8 mouse cellular contexts compared by ENCODE assay signal in genomic region chrX:133689576-133690250, GRCm38 (mm10). TPM values are rescaled to one million over a fixed set of nuclear protein-coding genes. Genes with fewer than 3 reads are reported as not detected.
DNase-seq lines count a peak whose midpoint lies in the region; ATAC-seq and TF ChIP-seq lines count a peak whose summit lies in the region.

No protein-coding gene starts in this region.

- peak overlapping the region; percentile 56 for H3K27ac ChIP-seq in cortical plate, adult 2 months (ENCODE audit: insufficient read depth, low read length)
- no peak overlapping the region for H3K27ac ChIP-seq in intestine, postnatal 0 days (ENCODE audit: low read depth, low read length)
- H3K27ac ChIP-seq in neural tube, embryonic 14.5 days (ENCODE audit: low read depth, low read length), result peak overlapping the region; percentile 55; the same call in 1 of the 2 replicates

- no peaks in the 10 kb centered on the region; the same call in 1 of the 2 replicates for H3K4me1 ChIP-seq in cortical plate, adult 2 months (ENCODE audit: control insufficient read depth, insufficient read depth, low read length)
- H3K4me1 ChIP-seq in intestine, postnatal 0 days (replicated peaks; ENCODE audit: control insufficient read depth, insufficient read depth, low read length), result no peaks in the 10 kb centered on the region
- H3K4me1 ChIP-seq in neural tube, embryonic 14.5 days (ENCODE audit: control insufficient read depth, insufficient read depth, low read length), result no peaks in the 10 kb centered on the region

- peak overlapping the region; percentile 57 for H3K4me3 ChIP-seq in cortical plate, adult 2 months (ENCODE audit: insufficient read depth, low read length)
- H3K4me3 ChIP-seq in intestine, postnatal 0 days (ENCODE audit: low read depth, low read length), result peak overlapping the region; percentile 48
- H3K4me3 ChIP-seq in neural tube, embryonic 14.5 days (ENCODE audit: low read depth, low read length), result peak overlapping the region; percentile 52

- no peak for ATAC-seq in intestine, postnatal 0 days
- ATAC-seq in neural tube, embryonic 14.5 days (ENCODE audit: low read depth), result peak; percentile 4; the same call in 1 of the 2 replicates
- ATAC-seq in erythroblast, adult 5-6 weeks (replicated peaks; ENCODE audit: low FRiP score, poor library complexity, severe bottlenecking), result no peak

- no peak overlapping the region for H3K9ac ChIP-seq in intestine, postnatal 0 days (ENCODE audit: low read depth, low read length)
- H3K9ac ChIP-seq in neural tube, embryonic 14.5 days (replicated peaks; ENCODE audit: low read depth, low read length), result peak overlapping the region; percentile 44; the same call in 1 of the 2 replicates

- H3K36me3 ChIP-seq in intestine, postnatal 0 days (ENCODE audit: control insufficient read depth, insufficient read depth), result no peaks in the 10 kb centered on the region
- no peaks in the 10 kb centered on the region for H3K36me3 ChIP-seq in neural tube, embryonic 14.5 days (ENCODE audit: control insufficient read depth, insufficient read depth, low read length)

- peak; percentile 27 to 45 for DNase-seq in layer of hippocampus, postnatal 10 days (ENCODE audit: low spot score in 2 of 2)
- no peak for DNase-seq in layer of hippocampus, adult 9-11 months
- DNase-seq in gastrocnemius, postnatal 10 days, result peak; percentile 37
- no peak for DNase-seq in thymus, postnatal 25 days

- TF ChIP-seq POLR2A in cortical plate, adult 2 months (IDR thresholded peaks at IDR 0.05; ENCODE audit: extremely low read depth, insufficient read depth, low read length), result no peak

- H3K4me2 ChIP-seq in intestine, postnatal 0 days (replicated peaks; ENCODE audit: low read depth), result peak overlapping the region; percentile 76
- peak overlapping the region; percentile 73 for H3K4me2 ChIP-seq in neural tube, embryonic 14.5 days (ENCODE audit: low read depth, low read length)

- 22% methylated on average over 35 of the region's 35 CpGs for WGBS in intestine, postnatal 0 days
- 15% methylated on average over 35 of the region's 35 CpGs for WGBS in neural tube, embryonic 14.5 days

- no peaks in the 10 kb centered on the region for H3K9me3 ChIP-seq in intestine, postnatal 0 days (ENCODE audit: control insufficient read depth)
- H3K9me3 ChIP-seq in neural tube, embryonic 14.5 days (ENCODE audit: control insufficient read depth, low read length), result no peaks in the 10 kb centered on the region

- no peak for TF ChIP-seq CTCF in cortical plate, adult 2 months (IDR thresholded peaks at IDR 0.05; ENCODE audit: extremely low read depth, insufficient read depth, low read length)
- no peak for TF ChIP-seq CTCF in intestine, postnatal 0 days (IDR thresholded peaks at IDR 0.05; ENCODE audit: low read depth)

- H3K27me3 ChIP-seq in intestine, postnatal 0 days (replicated peaks; ENCODE audit: control insufficient read depth, insufficient read depth, low read length), result peaks cover 28% of the 10 kb centered on the region
- no peaks in the 10 kb centered on the region; the same call in 1 of the 2 replicates for H3K27me3 ChIP-seq in neural tube, embryonic 14.5 days (ENCODE audit: control insufficient read depth, insufficient read depth, low read length)

RNA-seq across cellular contexts. Expression of gene Pcdh19, which starts 0.9 kb away (rescaled TPM):
- 10 to 100 TPM; 71.3 to 87.9 TPM for total RNA-seq in layer of hippocampus, postnatal 10 days (2021)
- polyA plus RNA-seq in cortical plate, adult 2 months (2012; rRNA removed), result 10.9 and 11.4 TPM in 2 replicates
- 10 to 100 TPM in 1 of 2 experiments, 1 to 10 TPM in 1; 8.6 to 10.6 TPM for total RNA-seq in gastrocnemius, postnatal 10 days (2021)
- 1.3 and 1.7 TPM in 2 replicates for polyA plus RNA-seq in intestine, postnatal 0 days (2015; fragmentation: Nextera tagmentation; extraction: Ambion mirVana)
- 17.4 and 18.5 TPM in 2 replicates for polyA plus RNA-seq in neural tube, embryonic 14.5 days (2014; fragmentation: Nextera tagmentation; extraction: Ambion mirVana)
- not detected in 2 replicates for total RNA-seq in erythroblast, adult 5-6 weeks (2015; ENCODE audit: low replicate concordance)
- total RNA-seq in erythroblast, adult 5-6 weeks (2017; ENCODE audit: low replicate concordance), result 0.28 TPM in 1 of 2 replicates, not detected in the other

Comparison
In these comparisons a context has a peak if more than half of its experiments do, and no peak if none do; other contexts are left out.
1. DNase-seq: peak in layer of hippocampus, postnatal 10 days (2 of 2) and gastrocnemius, postnatal 10 days (single experiment); none in layer of hippocampus, adult 9-11 months (single experiment) and thymus, postnatal 25 days (single experiment).
2. RNA of gene Pcdh19, which starts 0.9 kb away (total RNA-seq): 71.3 to 87.9 TPM in layer of hippocampus, postnatal 10 days and 8.6 to 10.6 TPM in gastrocnemius, postnatal 10 days; 0.28 TPM in erythroblast, adult 5-6 weeks; every median in the first group is over 4 times any median in the second.
3. Peak in every context shown above with its lines, with median percentiles within 50 percentile points of each other: H3K4me3 ChIP-seq.